Mouse (Mus musculus): ENCODE measurements around the gene Tmem170b. TPM values are rescaled to one million over a fixed set of nuclear protein-coding genes. Genes with fewer than 3 reads are reported as not detected.

The Tmem170b gene
- polyA plus RNA-seq, 1 experiment = 0.73 TPM

DNA sequence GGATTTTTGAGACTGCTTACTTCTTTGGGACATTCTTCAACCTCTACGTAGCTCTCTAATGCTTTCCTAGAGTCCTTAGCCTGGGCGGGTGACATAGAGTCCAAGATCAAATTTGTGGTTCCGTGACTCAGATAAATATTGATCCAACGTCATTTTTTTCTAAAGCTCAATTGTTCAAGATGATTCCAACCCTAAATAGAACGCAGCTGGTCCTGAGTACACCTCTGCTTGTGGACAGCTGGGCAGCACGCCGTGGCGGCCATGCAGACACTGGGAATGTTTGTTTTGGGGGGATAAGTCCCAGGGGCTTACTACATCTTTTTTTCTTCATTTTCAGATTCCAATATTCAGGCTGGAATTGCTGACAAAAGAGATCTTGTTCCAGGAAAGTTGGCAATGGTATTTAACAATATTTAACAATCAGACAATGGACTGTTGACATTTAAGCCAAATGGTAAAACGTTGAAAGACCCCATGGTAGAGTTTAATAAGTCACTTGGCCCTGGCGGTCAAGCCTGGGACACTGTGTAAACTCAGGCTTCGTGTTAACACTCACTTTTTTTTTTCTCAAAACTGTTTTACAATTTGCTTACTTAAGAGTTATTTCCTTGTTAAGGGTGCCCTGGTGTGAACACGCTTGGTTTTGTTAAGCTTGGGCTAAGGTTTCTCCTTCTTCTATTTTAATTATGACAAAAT lies 75.3 kb downstream of the Tmem170b start:
- TF ChIP-seq MAX (IDR thresholded peaks at IDR 0.05) (no peak), USF1 (IDR thresholded peaks at IDR 0.05; ENCODE audit: low read depth) (no peak), CEBPB (IDR thresholded peaks at IDR 0.05; ENCODE audit: low read depth) (no peak), MYOD1 (IDR thresholded peaks at IDR 0.05; ENCODE audit: control insufficient read depth, insufficient read length, low read depth) (no peak), FOSL1 (IDR thresholded peaks at IDR 0.05; ENCODE audit: insufficient read depth, low read length, poor library complexity, severe bottlenecking) (no peak), CTCF (IDR thresholded peaks at IDR 0.05; ENCODE audit: control insufficient read depth, insufficient read depth, insufficient read length) (no peak), MYOG (IDR thresholded peaks at IDR 0.05; ENCODE audit: control insufficient read depth, extremely low read depth, insufficient read length) (no peak)
- Histone ChIP-seq H3K79me3 (ENCODE audit: low read depth) (no peaks in the 10 kb centered on the region), H3K27me3 (ENCODE audit: control insufficient read depth, insufficient read depth, insufficient read length) (no peaks in the 10 kb centered on the region), H3K79me2 (ENCODE audit: control insufficient read depth, insufficient read depth) (no peaks in the 10 kb centered on the region), H3K4me3 (ENCODE audit: insufficient read depth, poor library complexity, severe bottlenecking) (no peak overlapping the region), H3K36me3 (ENCODE audit: control insufficient read depth, insufficient read depth) (no peaks in the 10 kb centered on the region), H3ac (ENCODE audit: control insufficient read depth, insufficient read length, low read depth) (no peak overlapping the region)

DNA sequence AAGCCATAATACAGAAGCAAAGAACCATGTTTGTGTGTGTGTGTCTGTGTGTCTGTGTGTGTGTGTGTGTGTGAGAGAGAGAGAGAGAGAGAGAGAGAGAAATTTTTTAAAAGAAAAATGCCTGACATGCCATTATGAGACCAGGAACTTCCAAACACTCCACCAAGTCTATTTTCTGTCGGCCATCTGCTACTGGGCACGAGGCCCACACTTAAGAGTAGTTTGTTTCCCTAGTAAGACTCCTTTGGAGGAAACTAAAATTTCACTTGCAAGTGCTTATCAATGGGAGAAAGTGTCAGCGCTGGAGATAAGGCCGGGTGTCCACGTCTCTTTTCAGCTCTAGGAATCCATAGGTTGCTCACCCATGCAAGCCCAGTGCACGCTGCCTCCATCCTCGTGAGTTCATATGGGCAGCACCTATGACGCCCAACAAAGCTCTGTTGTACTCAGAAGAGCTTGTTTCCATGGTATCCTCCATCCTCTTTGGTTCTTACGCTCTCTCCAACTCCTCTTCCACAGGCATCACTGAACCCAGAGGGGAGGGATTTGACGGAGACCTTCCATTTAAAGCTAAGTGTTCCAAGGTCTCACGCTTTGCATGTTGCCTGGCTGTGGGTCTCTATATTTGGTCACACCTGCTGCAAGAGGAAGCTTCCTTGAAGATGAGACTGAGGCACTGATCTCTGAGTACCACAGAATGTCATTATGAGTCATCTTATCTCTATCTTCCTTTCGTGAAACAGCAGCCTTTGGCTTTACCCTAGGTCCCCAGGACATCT lies 76.8 kb downstream of the Tmem170b start:
- H3K79me3 ChIP-seq (ENCODE audit: low read depth) = no peaks in the 10 kb centered on the region
- H3ac ChIP-seq (ENCODE audit: control insufficient read depth, insufficient read length, low read depth) = no peak overlapping the region
- no peaks in the 10 kb centered on the region for H3K27me3 ChIP-seq (ENCODE audit: control insufficient read depth, insufficient read depth, insufficient read length)
- no peak for TF ChIP-seq FOSL1 (IDR thresholded peaks at IDR 0.05; ENCODE audit: insufficient read depth, low read length, poor library complexity, severe bottlenecking)
- no peak for TF ChIP-seq MAX (IDR thresholded peaks at IDR 0.05)
- no peak for TF ChIP-seq MYOG (IDR thresholded peaks at IDR 0.05; ENCODE audit: control insufficient read depth, extremely low read depth, insufficient read length)
- TF ChIP-seq USF1 (IDR thresholded peaks at IDR 0.05; ENCODE audit: low read depth) = no peak
- TF ChIP-seq CTCF (IDR thresholded peaks at IDR 0.05; ENCODE audit: control insufficient read depth, insufficient read depth, insufficient read length) = no peak
- no peak for TF ChIP-seq MYOD1 (IDR thresholded peaks at IDR 0.05; ENCODE audit: control insufficient read depth, insufficient read length, low read depth)
- TF ChIP-seq CEBPB (IDR thresholded peaks at IDR 0.05; ENCODE audit: low read depth) = no peak
- H3K79me2 ChIP-seq (ENCODE audit: control insufficient read depth, insufficient read depth) = no peaks in the 10 kb centered on the region
- H3K36me3 ChIP-seq (ENCODE audit: control insufficient read depth, insufficient read depth) = no peaks in the 10 kb centered on the region
- H3K4me3 ChIP-seq (ENCODE audit: insufficient read depth, poor library complexity, severe bottlenecking) = no peak overlapping the region

DNA sequence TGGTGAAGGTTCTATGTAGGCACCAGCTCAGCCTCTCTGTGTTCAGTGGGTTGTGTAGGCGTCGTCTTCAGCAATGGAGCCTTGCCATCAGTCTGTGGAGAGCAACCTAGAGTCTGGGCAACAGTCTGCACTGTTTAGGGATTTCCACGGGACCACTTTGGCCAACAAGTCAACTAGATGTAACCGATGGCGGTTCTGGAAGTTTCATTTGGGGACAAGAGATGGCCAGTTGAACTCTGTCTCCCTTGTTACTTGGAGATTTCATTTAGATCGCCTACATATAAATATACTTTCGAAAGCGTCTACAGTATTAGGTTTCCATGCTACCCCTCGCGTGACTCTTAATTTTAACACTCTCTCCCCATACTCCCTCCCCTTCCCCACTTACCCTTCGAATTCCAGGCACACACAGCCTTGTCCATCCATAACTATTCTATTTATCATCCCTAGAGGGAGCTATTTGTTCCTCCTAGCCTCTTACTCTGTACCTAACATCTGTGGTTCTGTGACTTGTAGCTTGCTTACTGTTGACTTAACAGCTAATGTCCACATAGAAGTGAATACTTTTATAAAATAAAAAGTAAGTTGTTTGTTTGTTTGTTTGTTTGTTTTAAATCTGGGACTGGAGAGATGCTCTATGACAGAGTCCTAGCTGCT lies 77.8 kb downstream of the Tmem170b start:
- no peaks in the 10 kb centered on the region for H3K36me3 ChIP-seq (ENCODE audit: control insufficient read depth, insufficient read depth)

DNA sequence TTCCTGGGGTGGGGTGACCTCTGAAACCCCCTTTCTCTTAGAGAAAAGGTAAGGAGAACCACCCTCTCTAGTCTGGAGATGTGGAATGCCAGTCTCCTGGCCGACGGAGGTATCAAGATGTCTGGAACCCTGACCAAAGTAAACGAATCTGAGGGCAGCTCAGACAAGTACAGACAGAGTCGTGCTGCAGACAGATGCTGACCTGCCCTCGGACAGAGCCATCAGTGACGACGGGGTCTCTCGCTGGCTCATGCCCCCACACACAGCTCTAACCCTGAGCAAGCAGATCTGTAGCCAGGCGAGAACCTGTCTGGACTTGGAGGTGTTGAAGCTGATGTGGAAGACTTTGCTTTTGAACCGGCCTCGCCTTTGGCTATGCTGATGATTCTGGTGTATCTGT lies 79.8 kb downstream of the Tmem170b start:
- no peaks in the 10 kb centered on the region for H3K79me3 ChIP-seq (ENCODE audit: low read depth)
- H3ac ChIP-seq (ENCODE audit: control insufficient read depth, insufficient read length, low read depth) = no peak overlapping the region
- H3K4me3 ChIP-seq (ENCODE audit: insufficient read depth, poor library complexity, severe bottlenecking) = no peak overlapping the region
- H3K36me3 ChIP-seq (ENCODE audit: control insufficient read depth, insufficient read depth) = no peaks in the 10 kb centered on the region
- no peaks in the 10 kb centered on the region for H3K27me3 ChIP-seq (ENCODE audit: control insufficient read depth, insufficient read depth, insufficient read length)
- TF ChIP-seq MYOG (IDR thresholded peaks at IDR 0.05; ENCODE audit: control insufficient read depth, extremely low read depth, insufficient read length) = no peak
- TF ChIP-seq FOSL1 (IDR thresholded peaks at IDR 0.05; ENCODE audit: insufficient read depth, low read length, poor library complexity, severe bottlenecking) = no peak
- no peak for TF ChIP-seq CTCF (IDR thresholded peaks at IDR 0.05; ENCODE audit: control insufficient read depth, insufficient read depth, insufficient read length)
- TF ChIP-seq CEBPB (IDR thresholded peaks at IDR 0.05; ENCODE audit: low read depth) = no peak
- no peak for TF ChIP-seq USF1 (IDR thresholded peaks at IDR 0.05; ENCODE audit: low read depth)
- no peak for TF ChIP-seq MYOD1 (IDR thresholded peaks at IDR 0.05; ENCODE audit: control insufficient read depth, insufficient read length, low read depth)
- TF ChIP-seq MAX (IDR thresholded peaks at IDR 0.05) = no peak
- H3K79me2 ChIP-seq (ENCODE audit: control insufficient read depth, insufficient read depth) = no peaks in the 10 kb centered on the region

More for the DNA sequence above, 77.8 kb downstream of the Tmem170b start:
- H3K79me2 ChIP-seq (ENCODE audit: control insufficient read depth, insufficient read depth) = no peaks in the 10 kb centered on the region
- no peak overlapping the region for H3ac ChIP-seq (ENCODE audit: control insufficient read depth, insufficient read length, low read depth)
- TF ChIP-seq MAX (IDR thresholded peaks at IDR 0.05) (no peak), MYOD1 (IDR thresholded peaks at IDR 0.05; ENCODE audit: control insufficient read depth, insufficient read length, low read depth) (no peak), CTCF (IDR thresholded peaks at IDR 0.05; ENCODE audit: control insufficient read depth, insufficient read depth, insufficient read length) (no peak), MYOG (IDR thresholded peaks at IDR 0.05; ENCODE audit: control insufficient read depth, extremely low read depth, insufficient read length) (no peak), FOSL1 (IDR thresholded peaks at IDR 0.05; ENCODE audit: insufficient read depth, low read length, poor library complexity, severe bottlenecking) (no peak), CEBPB (IDR thresholded peaks at IDR 0.05; ENCODE audit: low read depth) (no peak), USF1 (IDR thresholded peaks at IDR 0.05; ENCODE audit: low read depth) (no peak)
- no peak overlapping the region for H3K4me3 ChIP-seq (ENCODE audit: insufficient read depth, poor library complexity, severe bottlenecking)
- no peaks in the 10 kb centered on the region for H3K79me3 ChIP-seq (ENCODE audit: low read depth)
- H3K27me3 ChIP-seq (ENCODE audit: control insufficient read depth, insufficient read depth, insufficient read length) = no peaks in the 10 kb centered on the region

DNA sequence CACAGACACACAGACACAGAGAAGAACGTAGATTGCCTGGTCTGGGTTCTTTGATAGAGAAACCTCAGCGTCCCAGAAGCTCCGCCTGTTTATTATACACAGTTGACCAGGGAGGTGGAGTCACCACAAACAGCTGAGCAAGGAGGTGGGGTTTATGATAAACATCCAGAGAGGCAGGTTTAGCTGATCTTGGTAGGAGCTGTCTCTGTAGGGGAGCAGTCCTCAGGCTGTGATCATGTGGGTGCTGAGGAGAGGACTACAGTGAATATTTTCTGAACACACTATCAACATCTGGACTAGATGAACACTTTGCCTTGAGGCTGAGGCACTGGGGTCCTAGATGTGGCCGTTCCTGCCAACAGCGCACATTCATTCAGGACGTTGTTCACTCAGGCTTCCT lies 83.3 kb downstream of the Tmem170b start:
- no peaks in the 10 kb centered on the region for H3K79me3 ChIP-seq (ENCODE audit: low read depth)
- H3K4me3 ChIP-seq (ENCODE audit: insufficient read depth, poor library complexity, severe bottlenecking) = no peak overlapping the region
- no peaks in the 10 kb centered on the region for H3K36me3 ChIP-seq (ENCODE audit: control insufficient read depth, insufficient read depth)
- H3K27me3 ChIP-seq (ENCODE audit: control insufficient read depth, insufficient read depth, insufficient read length) = no peaks in the 10 kb centered on the region
- H3ac ChIP-seq (ENCODE audit: control insufficient read depth, insufficient read length, low read depth) = no peak overlapping the region
- H3K79me2 ChIP-seq (ENCODE audit: control insufficient read depth, insufficient read depth) = no peaks in the 10 kb centered on the region
- TF ChIP-seq FOSL1 (IDR thresholded peaks at IDR 0.05; ENCODE audit: insufficient read depth, low read length, poor library complexity, severe bottlenecking) = no peak
- TF ChIP-seq MAX (IDR thresholded peaks at IDR 0.05) = no peak
- TF ChIP-seq USF1 (IDR thresholded peaks at IDR 0.05; ENCODE audit: low read depth) = no peak
- TF ChIP-seq CTCF (IDR thresholded peaks at IDR 0.05; ENCODE audit: control insufficient read depth, insufficient read depth, insufficient read length) = no peak
- TF ChIP-seq MYOD1 (IDR thresholded peaks at IDR 0.05; ENCODE audit: control insufficient read depth, insufficient read length, low read depth) = no peak
- no peak for TF ChIP-seq MYOG (IDR thresholded peaks at IDR 0.05; ENCODE audit: control insufficient read depth, extremely low read depth, insufficient read length)
- TF ChIP-seq CEBPB (IDR thresholded peaks at IDR 0.05; ENCODE audit: low read depth) = no peak

Measured in C2C12 (cell line).